Mouse (Mus musculus): Measurements from ENCODE around the gene Farsb.

Farsb gene

DNA sequence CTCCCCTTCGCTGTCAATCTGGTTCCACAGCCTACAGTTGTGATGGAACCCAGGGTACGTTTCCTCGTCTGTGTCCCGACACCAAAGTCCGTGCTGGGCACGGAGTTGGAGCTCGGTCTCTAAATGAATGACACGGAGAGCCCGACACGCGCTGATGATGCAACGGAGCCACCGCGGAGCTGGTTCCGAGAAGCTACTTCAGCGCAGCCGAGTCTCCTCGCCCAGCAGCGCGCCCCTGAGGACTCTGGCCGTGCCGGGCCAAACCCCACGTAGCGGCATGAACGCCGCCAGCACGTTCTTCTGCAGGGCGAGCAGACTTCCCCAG is 308 bp downstream of the Farsb start:
- no peak for DNase-seq (ENCODE audit: low read depth in 2 of 2, low spot score in 2 of 2)

DNA sequence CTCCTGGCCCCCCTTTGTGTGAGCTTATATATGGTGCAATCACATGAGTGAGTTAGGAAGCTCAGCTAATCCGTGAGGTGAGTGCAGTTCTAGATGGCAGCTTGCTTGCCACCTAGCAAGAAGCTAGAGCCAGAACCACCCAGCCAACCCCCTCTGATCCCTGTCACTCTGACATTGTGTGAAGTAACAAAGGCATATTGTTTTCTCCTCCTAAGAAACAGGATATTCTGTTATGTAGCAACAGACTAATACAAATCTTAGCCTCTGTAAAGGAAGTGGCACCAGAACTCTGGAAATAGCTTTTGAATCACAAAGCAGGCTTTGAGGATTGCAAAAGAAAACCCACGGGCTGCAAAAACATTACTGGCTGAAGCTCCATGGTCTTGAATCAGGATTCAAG is 4.3 kb downstream of the Farsb start:
- DNase-seq (ENCODE audit: low read depth in 2 of 2, low spot score in 2 of 2) = no peak

DNA sequence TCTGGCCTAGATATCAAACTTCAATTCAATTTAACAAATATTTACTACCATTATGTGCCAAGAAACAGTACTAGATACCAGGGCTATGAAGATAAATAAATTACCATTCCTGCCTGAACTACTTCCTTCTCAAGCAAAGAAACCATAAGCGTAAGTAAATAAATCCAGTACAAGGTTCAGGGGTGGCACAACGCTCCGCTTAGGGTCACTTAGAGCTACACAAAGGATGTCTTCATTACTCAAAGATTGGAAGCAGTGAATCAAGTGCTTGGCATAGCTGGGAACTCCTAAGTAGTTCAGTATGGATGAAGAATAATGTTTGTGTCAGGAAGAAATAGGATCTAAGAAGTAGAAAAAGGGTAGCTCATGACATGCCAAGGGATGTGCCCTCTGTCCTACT is 5.3 kb downstream of the Farsb start:
- DNase-seq (ENCODE audit: low read depth in 2 of 2, low spot score in 2 of 2) = no peak

- no peak for DNase-seq (ENCODE audit: low read depth in 2 of 2, low spot score in 2 of 2)
Observed at GRCm38 (mm10) chr1:78472441-78472840, 16.3 kb downstream of the Farsb start.

- DNase-seq (ENCODE audit: low read depth in 2 of 2, low spot score in 2 of 2) = no peak
Observed at GRCm38 (mm10) chr1:78454659-78455058, 34.0 kb downstream of the Farsb start.

DNA sequence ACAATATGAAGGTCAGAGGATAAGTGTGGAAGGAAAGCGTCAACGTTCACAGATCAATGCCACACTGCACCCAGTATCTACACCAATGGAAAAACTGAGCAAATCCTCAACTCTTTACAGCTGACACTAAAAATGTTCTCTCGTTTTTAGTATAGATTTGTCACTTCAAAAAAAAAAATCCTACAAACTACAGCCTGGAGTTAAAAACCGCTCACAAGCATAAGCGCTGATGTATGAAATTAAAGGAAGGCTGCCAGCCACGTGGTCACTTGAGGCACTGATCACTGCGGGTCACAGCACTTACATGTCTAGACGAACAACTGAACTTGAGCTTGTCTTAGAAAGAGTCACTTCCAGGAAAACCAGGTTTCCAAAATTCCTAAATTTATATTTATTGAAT is 34.8 kb downstream of the Farsb start:
- DNase-seq (ENCODE audit: low read depth in 2 of 2, low spot score in 2 of 2) = no peak

GRCm38 (mm10) chr1:78452544-78452943 is 36.2 kb downstream of the Farsb start:
- no peak for DNase-seq (ENCODE audit: low read depth in 2 of 2, low spot score in 2 of 2)

GRCm38 (mm10) chr1:78451070-78451854 is 37.4 kb downstream of the Farsb start:
- no peak for DNase-seq (ENCODE audit: low read depth in 2 of 2, low spot score in 2 of 2)

DNA sequence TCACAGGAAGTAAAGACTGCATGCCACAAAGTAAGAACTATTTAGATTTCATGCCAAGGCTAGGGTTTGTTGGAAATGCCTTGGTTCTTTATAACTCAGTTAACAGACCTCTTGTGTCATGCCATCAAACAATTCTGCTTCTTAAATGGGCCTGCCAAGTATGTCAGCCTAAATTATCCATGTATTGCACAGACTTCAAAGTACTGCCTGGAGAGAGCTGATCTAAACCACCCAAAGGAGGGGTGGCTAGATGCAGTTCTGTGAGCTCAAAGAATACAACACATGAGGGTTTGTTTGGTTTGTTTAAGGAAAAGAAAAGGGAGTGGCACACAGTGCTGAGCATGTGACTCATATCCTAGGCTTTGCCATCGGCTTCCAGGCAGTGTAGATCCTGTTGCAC is 40.6 kb downstream of the Farsb start:
- no peak for DNase-seq (ENCODE audit: low read depth in 2 of 2, low spot score in 2 of 2)

DNA sequence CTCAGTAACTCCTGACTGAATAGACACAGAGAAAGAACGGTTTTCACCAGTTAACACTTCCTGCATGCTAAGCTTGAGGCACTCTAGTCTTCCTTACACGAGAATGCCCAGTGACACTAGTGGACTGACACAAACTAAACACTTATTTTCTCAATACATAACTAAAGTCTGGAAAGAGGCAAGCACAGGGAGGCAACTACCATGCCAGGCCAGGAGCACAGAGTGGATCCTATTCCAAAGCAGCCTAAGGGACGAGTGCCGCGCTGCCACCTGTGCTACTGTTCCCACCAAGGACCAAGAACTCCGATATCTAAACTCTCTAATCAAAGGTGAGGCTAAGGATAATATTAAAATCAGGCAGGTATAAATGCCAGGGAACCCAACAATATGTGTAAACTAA is 42.0 kb downstream of the Farsb start:
- no peak for DNase-seq (ENCODE audit: low read depth in 2 of 2, low spot score in 2 of 2)

GRCm38 (mm10) chr1:78446232-78446631 is 42.5 kb downstream of the Farsb start:
- no peak for DNase-seq (ENCODE audit: low read depth in 2 of 2, low spot score in 2 of 2)

DNA sequence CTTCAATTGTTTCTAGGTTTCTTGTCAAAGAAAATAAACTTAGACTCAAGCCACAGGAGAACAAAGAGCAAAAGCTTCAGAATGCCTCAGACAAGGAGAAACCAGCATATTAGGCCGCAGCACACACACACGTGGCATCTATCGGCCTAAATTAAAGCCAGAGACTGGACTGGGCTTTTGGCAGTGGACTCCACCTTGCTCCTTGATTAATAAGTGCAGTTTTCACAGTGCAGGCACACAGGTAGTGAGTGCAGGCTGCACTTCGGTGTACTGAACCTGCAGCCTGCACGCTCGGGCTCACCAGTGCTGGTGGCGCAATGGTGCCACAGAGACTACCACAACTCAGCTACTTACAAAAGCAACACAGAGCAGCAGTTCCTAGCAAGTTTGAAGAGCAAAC is 45.6 kb downstream of the Farsb start:
- no peak for DNase-seq (ENCODE audit: low read depth in 2 of 2, low spot score in 2 of 2)

- no peak for DNase-seq (ENCODE audit: low read depth in 2 of 2, low spot score in 2 of 2)
Observed at GRCm38 (mm10) chr1:78440716-78441115, 48.0 kb downstream of the Farsb start.

GRCm38 (mm10) chr1:78437150-78437549 is 51.5 kb downstream of the Farsb start:
- DNase-seq (ENCODE audit: low read depth in 2 of 2, low spot score in 2 of 2) = no peak

DNA sequence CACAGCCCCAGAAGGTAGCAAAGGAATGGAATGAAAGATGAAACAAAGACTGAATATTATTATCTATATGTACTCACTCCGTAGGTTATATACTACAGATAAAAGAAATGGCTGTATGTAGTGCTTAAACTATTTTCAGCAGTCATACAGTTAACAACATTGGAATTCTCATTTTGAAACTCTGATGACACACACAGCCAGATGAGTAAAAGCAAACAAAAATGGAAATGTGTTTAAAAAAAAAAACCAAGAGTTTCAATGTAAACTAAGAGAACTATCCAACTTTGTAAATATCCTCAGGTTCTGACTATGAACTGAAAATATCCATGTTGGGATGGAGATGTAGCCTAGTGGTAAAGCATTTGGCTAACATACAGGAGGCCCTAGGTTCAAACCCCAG is 52.3 kb downstream of the Farsb start:
- no peak for DNase-seq (ENCODE audit: low read depth in 2 of 2, low spot score in 2 of 2)

DNA sequence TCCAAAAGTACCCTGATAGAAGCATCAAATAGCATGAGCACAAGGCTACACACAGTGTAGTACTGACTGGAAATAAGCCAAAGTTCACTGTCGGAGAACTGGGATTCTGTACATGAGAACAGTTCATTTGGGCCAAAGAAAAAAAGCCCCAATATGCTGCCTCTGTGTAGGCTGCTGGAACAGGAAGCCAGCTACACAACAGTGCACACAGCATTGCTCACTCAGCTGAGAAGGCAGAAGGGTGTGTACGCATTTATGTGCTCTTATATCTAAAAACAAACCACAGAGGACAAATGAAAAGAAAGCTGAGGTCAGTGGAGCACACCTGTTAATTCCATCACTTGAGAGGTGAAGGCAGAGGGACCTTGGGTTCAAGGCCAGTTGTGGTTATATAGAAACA is 52.7 kb downstream of the Farsb start:
- no peak for DNase-seq (ENCODE audit: low read depth in 2 of 2, low spot score in 2 of 2)

- DNase-seq (ENCODE audit: low read depth in 2 of 2, low spot score in 2 of 2) = no peak
Observed at GRCm38 (mm10) chr1:78433472-78433871, 55.2 kb downstream of the Farsb start.

GRCm38 (mm10) chr1:78428851-78429250 is 59.8 kb downstream of the Farsb start:
- DNase-seq (ENCODE audit: low read depth in 2 of 2, low spot score in 2 of 2) = no peak

GRCm38 (mm10) chr1:78426841-78427240 is 61.9 kb downstream of the Farsb start:
- DNase-seq (ENCODE audit: low read depth in 2 of 2, low spot score in 2 of 2) = no peak

- no peak for DNase-seq (ENCODE audit: low read depth in 2 of 2, low spot score in 2 of 2)
Observed at GRCm38 (mm10) chr1:78425793-78426700, 62.6 kb downstream of the Farsb start.

DNA sequence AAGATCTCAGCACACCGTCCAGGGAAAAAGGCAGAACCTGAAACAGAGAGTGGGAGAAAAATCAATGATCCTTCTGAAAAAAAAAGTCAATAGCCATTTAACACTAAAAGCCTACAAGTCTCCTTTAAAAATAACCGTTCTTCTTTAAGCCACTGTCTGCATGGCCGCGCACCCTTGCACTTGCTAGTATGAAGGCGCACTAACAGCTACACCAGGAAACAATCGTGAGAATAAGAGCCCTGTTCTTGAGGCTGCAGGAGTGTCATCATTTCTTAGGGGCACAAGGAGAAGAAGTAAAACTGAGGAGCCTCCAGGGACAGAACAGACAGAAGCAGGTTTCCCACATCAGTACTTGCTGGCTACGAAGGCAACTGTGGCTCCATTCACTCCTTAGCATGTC is 63.4 kb downstream of the Farsb start:
- DNase-seq (ENCODE audit: low read depth in 2 of 2, low spot score in 2 of 2) = no peak

GRCm38 (mm10) chr1:78424848-78425247 is 63.8 kb downstream of the Farsb start:
- no peak for DNase-seq (ENCODE audit: low read depth in 2 of 2, low spot score in 2 of 2)

- DNase-seq (ENCODE audit: low read depth in 2 of 2, low spot score in 2 of 2) = no peak
Observed at GRCm38 (mm10) chr1:78422576-78422975, 66.1 kb downstream of the Farsb start.
